In genomic region chr6:124328394-124328991, GRCm38 (mm10) we compare ENCODE assay signal across 19 mouse cellular contexts. TPM values are rescaled to one million over a fixed set of nuclear protein-coding genes. Genes with fewer than 3 reads are reported as not detected.
A peak's percentile ranks its signal among the peaks of the same experiment; 100 is the strongest.
DNase-seq lines count a peak whose midpoint lies in the region; ATAC-seq lines count a peak whose summit lies in the region.
"Had no signal": no experiment of that assay in that cellular context is flagged by ENCODE, and none has a peak within 500 bp of the region (broad histone marks: within the 10 kb centered on the region; RNA-seq: fewer than 3 reads in every experiment).

No protein-coding gene starts in this region.

- 0 out of 2 replicates have a peak, but pooled peaks have one; percentile 11 for ATAC-seq in common myeloid progenitor, adult 5-6 weeks (replicated peaks; ENCODE audit: low read depth, poor library complexity, severe bottlenecking)
- ATAC-seq: activated CD4-positive, CD25-positive, alpha-beta regulatory T cell, adult 4 months; forebrain, embryonic 15.5 days; hindbrain, embryonic 16.5 days; intestine, embryonic 16.5 days had no signal

- peak; percentile 53 for DNase-seq in left cerebral cortex, adult 11 months (ENCODE audit: low spot score)
- no peak for DNase-seq in left cerebral cortex, postnatal 10 days (ENCODE audit: extremely low spot score in 1 of 2, low spot score in 2 of 2)
- peak; percentile 35 to 90 for DNase-seq in left cerebral cortex, postnatal 25 days (ENCODE audit: low spot score in 2 of 2)
- DNase-seq in telencephalon, adult 2 months (ENCODE audit: low read depth, low spot score) = peak; percentile 82
- DNase-seq in gastrocnemius, postnatal 10 days = no peak
- no peak for DNase-seq in adrenal gland, postnatal 25 days
- DNase-seq: adrenal gland, postnatal 10 days; cerebellum, adult 9-10 months; gastrocnemius, adult 2 months; kidney, postnatal 25 days; layer of hippocampus, postnatal 36 days; lung, embryonic 14.5 days; midbrain, embryonic 14.5 days had no signal

- intact Hi-C loops in left cerebral cortex, postnatal 10 days (cut with DNase I) = no loop called here
- intact Hi-C loops in left cerebral cortex, postnatal 25 days (cut with DNase I) = no loop called here

RNA-seq across cellular contexts. Expression of gene Cd163, which starts 24.0 kb away (rescaled TPM):
- total RNA-seq in left cerebral cortex, postnatal 10 days (2021) = 1 to 10 TPM; 1.9 to 3.8 TPM
- 2.0 and 5.8 TPM in 2 replicates for total RNA-seq in common myeloid progenitor, adult 5-6 weeks (2017)
- 1 to 10 TPM; 2.9 to 3.2 TPM for total RNA-seq in left cerebral cortex, postnatal 25 days (2021)
- total RNA-seq in gastrocnemius, postnatal 10 days (2021) = 10 to 100 TPM in 1 of 2 experiments, 1 to 10 TPM in 1; 9.3 to 15.8 TPM
- total RNA-seq in adrenal gland, postnatal 25 days (2021) = 3.9 and 4.9 TPM in 2 replicates
- total RNA-seq: CH12.LX had no signal

Comparison
In these comparisons a context has a peak if more than half of its experiments do, and no peak if none do; other contexts are left out.
1. DNase-seq: peak in left cerebral cortex, adult 11 months (single experiment), left cerebral cortex, postnatal 25 days (2 of 2) and telencephalon, adult 2 months (single experiment); none in left cerebral cortex, postnatal 10 days (0 of 2), gastrocnemius, postnatal 10 days (single experiment) and adrenal gland, postnatal 25 days (single experiment).